In genomic region chrX:129884465-129884864, GRCm38 (mm10) we compare ENCODE assay signal across 10 mouse cellular contexts.
A peak's percentile ranks its signal among the peaks of the same experiment; 100 is the strongest.
DNase-seq lines count a peak whose midpoint lies in the region; ATAC-seq and TF ChIP-seq lines count a peak whose summit lies in the region.
"Had no signal": no experiment of that assay in that cellular context is flagged by ENCODE, and none has a peak within 500 bp of the region (broad histone marks: within the 10 kb centered on the region; RNA-seq: fewer than 3 reads in every experiment).

No protein-coding gene starts in this region.

- H3K9ac ChIP-seq in forebrain, embryonic 14.5 days (ENCODE audit: low read length), result no peak overlapping the region
- no peak overlapping the region for H3K9ac ChIP-seq in midbrain, embryonic 16.5 days (ENCODE audit: low read depth, low read length)
- no peak overlapping the region for H3K9ac ChIP-seq in lung, postnatal 0 days (replicated peaks; ENCODE audit: low read depth)
- H3K9ac ChIP-seq: heart, embryonic 15.5 days; midbrain, embryonic 12.5 days had no signal

- peak; percentile 69 for TF ChIP-seq CTCF in lung, postnatal 0 days (IDR thresholded peaks at IDR 0.05)

- no peaks in the 10 kb centered on the region for H3K36me3 ChIP-seq in forebrain, embryonic 14.5 days (ENCODE audit: control insufficient read depth, insufficient read depth, low read length)
- no peaks in the 10 kb centered on the region for H3K36me3 ChIP-seq in forebrain, embryonic 10.5 days (replicated peaks)
- no peaks in the 10 kb centered on the region for H3K36me3 ChIP-seq in midbrain, embryonic 10.5 days
- no peaks in the 10 kb centered on the region for H3K36me3 ChIP-seq in midbrain, embryonic 16.5 days (ENCODE audit: control insufficient read depth, insufficient read depth, low read length)
- H3K36me3 ChIP-seq in embryonic facial prominence, embryonic 10.5 days (replicated peaks), result no peaks in the 10 kb centered on the region
- H3K36me3 ChIP-seq in lung, postnatal 0 days (ENCODE audit: insufficient read depth, low read length), result no peaks in the 10 kb centered on the region
- H3K36me3 ChIP-seq: heart, embryonic 15.5 days; midbrain, embryonic 12.5 days had no signal

- H3K27ac ChIP-seq in forebrain, embryonic 14.5 days (ENCODE audit: low read depth, low read length), result no peak overlapping the region
- H3K27ac ChIP-seq in forebrain, embryonic 10.5 days, result no peak overlapping the region
- H3K27ac ChIP-seq in midbrain, embryonic 10.5 days (replicated peaks), result no peak overlapping the region
- H3K27ac ChIP-seq in midbrain, embryonic 16.5 days (ENCODE audit: low read length), result no peak overlapping the region
- H3K27ac ChIP-seq in embryonic facial prominence, embryonic 10.5 days (replicated peaks), result no peak overlapping the region
- no peak overlapping the region for H3K27ac ChIP-seq in lung, postnatal 0 days (ENCODE audit: low read length)
- H3K27ac ChIP-seq: heart, embryonic 15.5 days; midbrain, embryonic 12.5 days had no signal

- no peak for ATAC-seq in forebrain, embryonic 14.5 days
- no peak for ATAC-seq in midbrain, embryonic 16.5 days
- peak; percentile 57 for ATAC-seq in activated CD4-positive, CD25-positive, alpha-beta regulatory T cell, adult 4 months
- ATAC-seq in lung, postnatal 0 days, result no peak

- H3K4me3 ChIP-seq in forebrain, embryonic 14.5 days (ENCODE audit: low read depth, low read length), result no peak overlapping the region
- H3K4me3 ChIP-seq in forebrain, embryonic 10.5 days, result no peak overlapping the region
- no peak overlapping the region for H3K4me3 ChIP-seq in midbrain, embryonic 10.5 days
- H3K4me3 ChIP-seq in midbrain, embryonic 16.5 days (ENCODE audit: low read depth, low read length), result no peak overlapping the region
- no peak overlapping the region for H3K4me3 ChIP-seq in embryonic facial prominence, embryonic 10.5 days
- H3K4me3 ChIP-seq in lung, postnatal 0 days (ENCODE audit: low read depth, low read length), result no peak overlapping the region
- H3K4me3 ChIP-seq: heart, embryonic 15.5 days; midbrain, embryonic 12.5 days had no signal

- TF ChIP-seq EP300 in lung, postnatal 0 days (IDR thresholded peaks at IDR 0.05), result no peak

- H3K4me1 ChIP-seq in forebrain, embryonic 14.5 days (ENCODE audit: control insufficient read depth, insufficient read depth, low read length), result no peaks in the 10 kb centered on the region
- H3K4me1 ChIP-seq in forebrain, embryonic 10.5 days, result no peaks in the 10 kb centered on the region
- H3K4me1 ChIP-seq in midbrain, embryonic 10.5 days, result no peaks in the 10 kb centered on the region
- no peaks in the 10 kb centered on the region for H3K4me1 ChIP-seq in midbrain, embryonic 16.5 days (ENCODE audit: control insufficient read depth, insufficient read depth, low read length)
- H3K4me1 ChIP-seq in embryonic facial prominence, embryonic 10.5 days, result no peaks in the 10 kb centered on the region
- no peaks in the 10 kb centered on the region for H3K4me1 ChIP-seq in lung, postnatal 0 days (ENCODE audit: insufficient read depth, low read depth, low read length)
- H3K4me1 ChIP-seq: heart, embryonic 15.5 days; midbrain, embryonic 12.5 days had no signal

- H3K9me3 ChIP-seq in forebrain, embryonic 14.5 days (replicated peaks; ENCODE audit: control insufficient read depth, low read length), result no peaks in the 10 kb centered on the region
- no peaks in the 10 kb centered on the region for H3K9me3 ChIP-seq in forebrain, embryonic 10.5 days
- no peaks in the 10 kb centered on the region for H3K9me3 ChIP-seq in midbrain, embryonic 10.5 days (replicated peaks)
- H3K9me3 ChIP-seq in midbrain, embryonic 16.5 days (replicated peaks; ENCODE audit: control insufficient read depth, low read length, poor library complexity, severe bottlenecking), result no peaks in the 10 kb centered on the region
- no peaks in the 10 kb centered on the region for H3K9me3 ChIP-seq in embryonic facial prominence, embryonic 10.5 days
- H3K9me3 ChIP-seq in lung, postnatal 0 days (ENCODE audit: low read length), result no peaks in the 10 kb centered on the region
- H3K9me3 ChIP-seq: heart, embryonic 15.5 days; midbrain, embryonic 12.5 days had no signal

- WGBS in forebrain, embryonic 14.5 days, result 22% methylated on average over 3 of the region's 3 CpGs
- WGBS in forebrain, embryonic 10.5 days, result 19% methylated on average over 3 of the region's 3 CpGs
- WGBS in midbrain, embryonic 10.5 days, result 16% methylated on average over 3 of the region's 3 CpGs
- WGBS in midbrain, embryonic 16.5 days, result 19% methylated on average over 3 of the region's 3 CpGs
- WGBS in embryonic facial prominence, embryonic 10.5 days, result 19% methylated on average over 3 of the region's 3 CpGs
- 8% methylated on average over 3 of the region's 3 CpGs for WGBS in lung, postnatal 0 days

- H3K4me2 ChIP-seq in forebrain, embryonic 14.5 days (ENCODE audit: low read length), result no peak overlapping the region
- no peak overlapping the region for H3K4me2 ChIP-seq in midbrain, embryonic 16.5 days (ENCODE audit: low read length)
- H3K4me2 ChIP-seq in lung, postnatal 0 days (replicated peaks; ENCODE audit: low read depth, low read length), result no peak overlapping the region
- H3K4me2 ChIP-seq: heart, embryonic 15.5 days; midbrain, embryonic 12.5 days had no signal

- H3K27me3 ChIP-seq in forebrain, embryonic 14.5 days (replicated peaks; ENCODE audit: control insufficient read depth, insufficient read depth, low read length), result no peaks in the 10 kb centered on the region
- no peaks in the 10 kb centered on the region for H3K27me3 ChIP-seq in forebrain, embryonic 10.5 days (ENCODE audit: poor library complexity, severe bottlenecking)
- H3K27me3 ChIP-seq in midbrain, embryonic 10.5 days (ENCODE audit: low read depth, poor library complexity, severe bottlenecking), result no peaks in the 10 kb centered on the region
- no peaks in the 10 kb centered on the region for H3K27me3 ChIP-seq in midbrain, embryonic 16.5 days (ENCODE audit: control insufficient read depth, insufficient read depth, low read depth, low read length)
- H3K27me3 ChIP-seq in embryonic facial prominence, embryonic 10.5 days (replicated peaks; ENCODE audit: low read depth, poor library complexity, severe bottlenecking), result no peaks in the 10 kb centered on the region
- no peaks in the 10 kb centered on the region for H3K27me3 ChIP-seq in lung, postnatal 0 days (replicated peaks; ENCODE audit: insufficient read depth, low read length)
- H3K27me3 ChIP-seq: heart, embryonic 15.5 days; midbrain, embryonic 12.5 days had no signal

- peak; percentile 34 for DNase-seq in forebrain, embryonic 14.5 days (ENCODE audit: low spot score)
- DNase-seq in forebrain, embryonic 10.5 days (ENCODE audit: extremely low spot score, low spot score), result no peak
- DNase-seq in midbrain, embryonic 10.5 days (ENCODE audit: low spot score), result peak; percentile 11
- peak; percentile 13 for DNase-seq in embryonic facial prominence, embryonic 10.5 days (ENCODE audit: low spot score)
- DNase-seq in lung, postnatal 0 days (ENCODE audit: low spot score), result peak; percentile 11
- no peak for DNase-seq in frontal cortex, postnatal 14 days (ENCODE audit: low spot score in 2 of 2)

Comparison
In these comparisons a context has a peak if more than half of its experiments do, and no peak if none do; other contexts are left out.
1. DNase-seq: peak in forebrain, embryonic 14.5 days (single experiment), midbrain, embryonic 10.5 days (single experiment), embryonic facial prominence, embryonic 10.5 days (single experiment) and lung, postnatal 0 days (single experiment); none in forebrain, embryonic 10.5 days (single experiment) and frontal cortex, postnatal 14 days (0 of 2).